Mouse (Mus musculus) B cell, adult 67 days (primary cell): ENCODE data around the gene B9d1. TPM values are rescaled to one million over a fixed set of nuclear protein-coding genes. Genes with fewer than 3 reads are reported as not detected.

Experiments
- total RNA-seq, 2 experiments: library from RNA; stranded (reverse); gene quantifications; 4 replicates each; pipeline ENCODE4 v1.2.4; 2023

B9d1 gene
- 1 to 10 TPM in 1 of 2 experiments, not detected in 1; 2.1 TPM for total RNA-seq

GRCm38 (mm10) chr11:61504713-61505257, at the start of gene B9d1:
Gene B9d1, plus strand, starts transcription at chr11:61505144.

GRCm38 (mm10) chr11:61484613-61485540, 20.1 kb upstream of the B9d1 start, which contains the start of gene Mfap4:
Gene Mfap4, plus strand, starts transcription at chr11:61485431.

GRCm38 (mm10) chr11:61494129-61494997, 10.6 kb upstream of the B9d1 start, which contains the start of gene Mapk7:
Gene Mapk7, minus strand, starts transcription at chr11:61494406.

Other genes with a start within 250 kb of the B9d1 start
- gene Aldh3a2, start 237.7 kb upstream of the B9d1 start, total RNA-seq = 10 to 100 TPM; 51.9 to 54.9 TPM
- not detected for gene Slc47a2, start 162.3 kb upstream of the B9d1 start, total RNA-seq
- not detected for gene Slc47a1, start 126.8 kb upstream of the B9d1 start, total RNA-seq
- gene Rnf112, start 51.0 kb upstream of the B9d1 start, total RNA-seq = not detected
- not detected for gene Mfap4, start 19.7 kb upstream of the B9d1 start, total RNA-seq
- 10 to 100 TPM; 24.2 to 27.4 TPM for gene Mapk7, start 10.7 kb upstream of the B9d1 start, total RNA-seq
- 1 to 10 TPM; 5.4 to 5.9 TPM for gene Epn2, start 74.5 kb downstream of the B9d1 start, total RNA-seq
- gene Grap, start 148.1 kb downstream of the B9d1 start, total RNA-seq = 100 to 1,000 TPM; 250 to 294 TPM
- gene Fam83g, start 178.9 kb downstream of the B9d1 start, total RNA-seq = 1 to 10 TPM; 4.2 to 5.7 TPM
- not detected for gene Slc5a10, start 215.7 kb downstream of the B9d1 start, total RNA-seq